Mouse (Mus musculus) lung, embryonic 15.5 days (tissue): ENCODE measurements around the gene Mllt6. TPM values are rescaled to one million over a fixed set of nuclear protein-coding genes. Genes with fewer than 3 reads are reported as not detected.

Experiments used
- ATAC-seq: fragments of 200-750 bp; cut with Nextera tagmentation; 2 replicates; pipeline ENCODE4 v1.8.0; 2017; ENCODE audit warnings: moderate number of reproducible peaks, borderline replicate concordance; ENCODE audit not compliant: low FRiP score, low TSS enrichment; ENCODE audit errors: extremely low read depth
- H3K27ac ChIP-seq: fragments of 300-500 bp; sonication (generic); 2 replicates; pipeline ENCODE4 v1.5.1; 2015; ENCODE audit warnings: moderate library complexity, mild to moderate bottlenecking, inconsistent platforms
- H3K27me3 ChIP-seq: fragments of 300-500 bp; sonication (generic); 2 replicates; pipeline ENCODE4 v1.6.1; 2015; ENCODE audit warnings: inconsistent platforms
- H3K36me3 ChIP-seq: fragments of 300-500 bp; sonication (generic); 2 replicates; pipeline ENCODE4 v1.6.1; 2015; ENCODE audit warnings: inconsistent platforms
- H3K4me1 ChIP-seq: fragments of 300-500 bp; sonication (generic); 2 replicates; pipeline ENCODE4 v1.6.1; 2015; ENCODE audit warnings: inconsistent platforms
- H3K4me2 ChIP-seq: fragments of 300-500 bp; sonication (generic); 2 replicates; pipeline ENCODE4 v1.6.1; 2015; ENCODE audit warnings: inconsistent platforms, mild to moderate bottlenecking, moderate library complexity
- H3K4me3 ChIP-seq: fragments of 300-500 bp; sonication (generic); 2 replicates; pipeline ENCODE4 v1.5.1; 2015; ENCODE audit warnings: mild to moderate bottlenecking, inconsistent platforms
- H3K9ac ChIP-seq: fragments of 300-500 bp; sonication (generic); 2 replicates; pipeline ENCODE4 v1.6.1; 2015; ENCODE audit warnings: inconsistent platforms
- H3K9me3 ChIP-seq: fragments of 300-500 bp; sonication (generic); 2 replicates; pipeline ENCODE4 v1.6.1; 2016; ENCODE audit warnings: inconsistent platforms
- WGBS: fragments of 180-500 bp; shearing (Covaris S2); methylation state at CpG from one replicate; pipeline ENCODE4 v1.1.7; 2015; 5-methylcytosine and 5-hydroxymethylcytosine counted together
- polyA plus RNA-seq: library from polyadenylated mRNA; unstranded; fragments of >200 nt; fragmentation: Nextera tagmentation; extraction: Ambion mirVana; gene quantifications from 2 replicates; pipeline ENCODE4 v1.2.1, GENCODE M21; 2015

Gene Mllt6
- polyA plus RNA-seq, 1 experiment from 2014 or later = 3.3 TPM

GRCm38 (mm10) chr11:97662207-97662892 lies 864 bp upstream of the Mllt6 start:
- Histone ChIP-seq H3K27ac (peak overlapping the region; percentile 94), H3K27me3 (peaks cover 15% of the 10 kb centered on the region), H3K9ac (peak overlapping the region; percentile 89), H3K36me3 (peaks cover 20% of the 10 kb centered on the region), H3K4me1 (peaks cover 57% of the 10 kb centered on the region), H3K4me2 (peak overlapping the region; percentile 86), H3K9me3 (no peaks in the 10 kb centered on the region), H3K4me3 (peak overlapping the region; percentile 93)
- no peak for ATAC-seq
- 1% methylated on average over 21 of the region's 21 CpGs for WGBS

- peaks cover 57% of the 10 kb centered on the region for H3K4me1 ChIP-seq
- H3K9me3 ChIP-seq = no peaks in the 10 kb centered on the region
- peak overlapping the region; percentile 86 for H3K4me2 ChIP-seq
- peak overlapping the region; percentile 93 for H3K4me3 ChIP-seq
- peaks cover 15% of the 10 kb centered on the region for H3K27me3 ChIP-seq
- H3K27ac ChIP-seq = peak overlapping the region; percentile 94
- 1% methylated on average over 26 of the region's 57 CpGs for WGBS
- peaks cover 26% of the 10 kb centered on the region for H3K36me3 ChIP-seq
- H3K9ac ChIP-seq = peak overlapping the region; percentile 89
- ATAC-seq = no peak; the same call in 1 of the 2 replicates
Observed at GRCm38 (mm10) chr11:97663528-97664338, 519 bp downstream of the Mllt6 start.

GRCm38 (mm10) chr11:97664339-97664665 lies 1.1 kb downstream of the Mllt6 start:
- H3K4me2 ChIP-seq = peak overlapping the region; percentile 86
- ATAC-seq = no peak
- H3K9ac ChIP-seq = peak overlapping the region; percentile 89
- H3K27ac ChIP-seq = peak overlapping the region; percentile 94
- peak overlapping the region; percentile 93 for H3K4me3 ChIP-seq
- no peaks in the 10 kb centered on the region for H3K9me3 ChIP-seq
- peaks cover 26% of the 10 kb centered on the region for H3K36me3 ChIP-seq
- 2% methylated on average over 6 of the region's 8 CpGs for WGBS
- peaks cover 58% of the 10 kb centered on the region for H3K4me1 ChIP-seq
- H3K27me3 ChIP-seq = peaks cover 15% of the 10 kb centered on the region

GRCm38 (mm10) chr11:97664771-97665240 lies 1.6 kb downstream of the Mllt6 start:
- peaks cover 15% of the 10 kb centered on the region for H3K27me3 ChIP-seq
- peaks cover 26% of the 10 kb centered on the region for H3K36me3 ChIP-seq
- no peak for ATAC-seq
- H3K4me1 ChIP-seq = peaks cover 58% of the 10 kb centered on the region
- peak overlapping the region; percentile 94; the same call in 1 of the 2 replicates for H3K27ac ChIP-seq
- peak overlapping the region; percentile 89 for H3K9ac ChIP-seq
- WGBS = 28% methylated on average over 6 of the region's 6 CpGs
- peak overlapping the region; percentile 93 for H3K4me3 ChIP-seq
- no peaks in the 10 kb centered on the region for H3K9me3 ChIP-seq
- peak overlapping the region; percentile 86 for H3K4me2 ChIP-seq

GRCm38 (mm10) chr11:97665431-97665830 lies 2.2 kb downstream of the Mllt6 start:
- H3K27ac ChIP-seq = no peak overlapping the region
- peak overlapping the region; percentile 86 for H3K4me2 ChIP-seq
- H3K36me3 ChIP-seq = peaks cover 30% of the 10 kb centered on the region
- 88% methylated on average over 13 of the region's 13 CpGs for WGBS
- 0 out of 2 replicates have a peak overlapping the region, but pooled peaks have one; percentile 93 for H3K4me3 ChIP-seq
- ATAC-seq = no peak
- H3K9me3 ChIP-seq = no peaks in the 10 kb centered on the region
- peaks cover 63% of the 10 kb centered on the region for H3K4me1 ChIP-seq
- H3K9ac ChIP-seq = no peak overlapping the region
- peaks cover 15% of the 10 kb centered on the region for H3K27me3 ChIP-seq

- no peaks in the 10 kb centered on the region for H3K9me3 ChIP-seq
- no peak overlapping the region for H3K4me2 ChIP-seq
- no peak overlapping the region for H3K9ac ChIP-seq
- no peak for ATAC-seq
- peaks cover 11% of the 10 kb centered on the region for H3K27me3 ChIP-seq
- no peak overlapping the region for H3K4me3 ChIP-seq
- H3K4me1 ChIP-seq = peaks cover 61% of the 10 kb centered on the region
- peaks cover 38% of the 10 kb centered on the region for H3K36me3 ChIP-seq
- WGBS = 86% methylated on average over 7 of the region's 7 CpGs
- no peak overlapping the region for H3K27ac ChIP-seq
Observed at GRCm38 (mm10) chr11:97666221-97666620, 3.0 kb downstream of the Mllt6 start.

GRCm38 (mm10) chr11:97666794-97667193 lies 3.6 kb downstream of the Mllt6 start:
- Histone ChIP-seq H3K27me3 (peaks cover 5% of the 10 kb centered on the region), H3K4me3 (no peak overlapping the region), H3K9ac (no peak overlapping the region), H3K9me3 (no peaks in the 10 kb centered on the region), H3K36me3 (peaks cover 43% of the 10 kb centered on the region), H3K4me1 (peaks cover 55% of the 10 kb centered on the region), H3K27ac (no peak overlapping the region), H3K4me2 (no peak overlapping the region)
- 74% methylated on average over 15 of the region's 15 CpGs for WGBS
- ATAC-seq = no peak

- Histone ChIP-seq H3K4me3 (no peak overlapping the region), H3K9me3 (no peaks in the 10 kb centered on the region), H3K4me1 (peaks cover 45% of the 10 kb centered on the region), H3K9ac (no peak overlapping the region), H3K27me3 (no peaks in the 10 kb centered on the region), H3K27ac (no peak overlapping the region), H3K36me3 (peaks cover 55% of the 10 kb centered on the region), H3K4me2 (no peak overlapping the region)
- WGBS = 85% methylated on average over 7 of the region's 7 CpGs
- ATAC-seq = no peak
Observed at GRCm38 (mm10) chr11:97668160-97668559, 4.9 kb downstream of the Mllt6 start.

GRCm38 (mm10) chr11:97669268-97669667 lies 6.1 kb downstream of the Mllt6 start:
- H3K36me3 ChIP-seq = peaks cover 65% of the 10 kb centered on the region
- H3K9ac ChIP-seq = no peak overlapping the region

GRCm38 (mm10) chr11:97669829-97670228 lies 6.6 kb downstream of the Mllt6 start:
- peak; percentile 67; the same call in 1 of the 2 replicates for ATAC-seq
- H3K27ac ChIP-seq = peak overlapping the region; percentile 77
- H3K27me3 ChIP-seq = no peaks in the 10 kb centered on the region
- WGBS = 4% methylated on average over 6 of the region's 6 CpGs
- H3K4me2 ChIP-seq = peak overlapping the region; percentile 5; the same call in 1 of the 2 replicates
- H3K9ac ChIP-seq = no peak overlapping the region
- peaks cover 71% of the 10 kb centered on the region for H3K36me3 ChIP-seq
- no peaks in the 10 kb centered on the region for H3K9me3 ChIP-seq
- H3K4me3 ChIP-seq = no peak overlapping the region
- peaks cover 39% of the 10 kb centered on the region for H3K4me1 ChIP-seq

More at GRCm38 (mm10) chr11:97669268-97669667, 6.1 kb downstream of the Mllt6 start:
- H3K9me3 ChIP-seq = no peaks in the 10 kb centered on the region
- no peak overlapping the region; the same call in 1 of the 2 replicates for H3K4me2 ChIP-seq
- H3K4me1 ChIP-seq = peaks cover 44% of the 10 kb centered on the region
- no peaks in the 10 kb centered on the region for H3K27me3 ChIP-seq
- WGBS = 46% methylated on average over 15 of the region's 15 CpGs
- ATAC-seq = no peak
- peak overlapping the region; percentile 77 for H3K27ac ChIP-seq
- no peak overlapping the region for H3K4me3 ChIP-seq

GRCm38 (mm10) chr11:97670234-97671176 lies 7.3 kb downstream of the Mllt6 start:
- Histone ChIP-seq H3K27me3 (no peaks in the 10 kb centered on the region), H3K27ac (peak overlapping the region; percentile 77), H3K4me1 (peaks cover 32% of the 10 kb centered on the region), H3K4me3 (no peak overlapping the region), H3K36me3 (peaks cover 73% of the 10 kb centered on the region), H3K9me3 (no peaks in the 10 kb centered on the region), H3K4me2 (peak overlapping the region; percentile 5; the same call in 1 of the 2 replicates), H3K9ac (0 out of 2 replicates have a peak overlapping the region, but pooled peaks have one; percentile 20)
- WGBS = 39% methylated on average over 13 of the region's 13 CpGs
- no peak for ATAC-seq
